9 mouse cellular contexts compared by ENCODE assay signal in genomic region chr8:108742465-108742864, GRCm38 (mm10).
"Had no signal": no experiment of that assay in that cellular context is flagged by ENCODE, and none has a peak within 500 bp of the region (broad histone marks: within the 10 kb centered on the region; RNA-seq: fewer than 3 reads in every experiment).

No protein-coding gene starts in this region.

- DNase-seq: cerebellum, adult 9-11 months; cerebellum, postnatal 10 days; cerebellum, postnatal 14 days; cerebellum, postnatal 25 days; cerebellum, postnatal 36 days; embryo, embryonic 11 days; forebrain, postnatal 0 days; gastrocnemius, postnatal 10 days; heart, adult 2 months had no signal
